Mouse (Mus musculus) embryo, embryonic 11.5 days (tissue): ENCODE measurements around the gene Gm17490.
"Not testable (repeated sequence)": the region's sequence is repeated elsewhere in the genome, so short reads cannot be mapped to it uniquely, and the experiment has no call there.

ENCODE experiments used
- DNase-seq: peaks from one replicate; pipeline ENCODE4 v3.0.0-alpha.2; 2012; ENCODE audit warnings: low read depth, low spot score

Gene Gm17490

GRCm38 (mm10) chr2:11635035-11635434 is 9.0 kb upstream of the Gm17490 start:
- DNase-seq: no peak

GRCm38 (mm10) chr2:11623726-11624125 is 2.3 kb downstream of the Gm17490 start:
- DNase-seq: no peak

- no peak for DNase-seq
Measured at GRCm38 (mm10) chr2:11623173-11623572, 2.9 kb downstream of the Gm17490 start.

GRCm38 (mm10) chr2:11619598-11619997 is 6.5 kb downstream of the Gm17490 start:
- DNase-seq: no peak

GRCm38 (mm10) chr2:11616846-11617245 is 9.2 kb downstream of the Gm17490 start:
- no peak for DNase-seq

GRCm38 (mm10) chr2:11612939-11613338 is 13.1 kb downstream of the Gm17490 start:
- DNase-seq: not testable (repeated sequence)

- not testable (repeated sequence) for DNase-seq
Measured at GRCm38 (mm10) chr2:11606718-11607117, 19.3 kb downstream of the Gm17490 start.

GRCm38 (mm10) chr2:11604911-11605310 is 21.2 kb downstream of the Gm17490 start:
- DNase-seq: no peak

GRCm38 (mm10) chr2:11604053-11604452 is 22.0 kb downstream of the Gm17490 start, which contains the start of gene Rbm17:
Gene Rbm17 (minus strand): TSS chr2:11604153.
- no peak for DNase-seq

- DNase-seq: peak; percentile 92
Measured at GRCm38 (mm10) chr2:11602506-11603489, 23.3 kb downstream of the Gm17490 start.

GRCm38 (mm10) chr2:11601795-11602194 is 24.3 kb downstream of the Gm17490 start:
- no peak for DNase-seq

- DNase-seq: no peak
Measured at GRCm38 (mm10) chr2:11597906-11598305, 28.2 kb downstream of the Gm17490 start.

GRCm38 (mm10) chr2:11596690-11597089 is 29.4 kb downstream of the Gm17490 start:
- no peak for DNase-seq

GRCm38 (mm10) chr2:11587996-11588395 is 38.1 kb downstream of the Gm17490 start:
- DNase-seq: no peak

- DNase-seq: no peak
Measured at GRCm38 (mm10) chr2:11579399-11579798, 46.7 kb downstream of the Gm17490 start.

GRCm38 (mm10) chr2:11578187-11578586 is 47.9 kb downstream of the Gm17490 start:
- no peak for DNase-seq
